Mouse (Mus musculus): ENCODE measurements at regions not wholly inside any gene's neighbourhood (a gene's known extent, or its start where the extent isn't known, plus 50 kb on each side); places are given as distances from the start of the nearest gene placed in this dataset.

DNA sequence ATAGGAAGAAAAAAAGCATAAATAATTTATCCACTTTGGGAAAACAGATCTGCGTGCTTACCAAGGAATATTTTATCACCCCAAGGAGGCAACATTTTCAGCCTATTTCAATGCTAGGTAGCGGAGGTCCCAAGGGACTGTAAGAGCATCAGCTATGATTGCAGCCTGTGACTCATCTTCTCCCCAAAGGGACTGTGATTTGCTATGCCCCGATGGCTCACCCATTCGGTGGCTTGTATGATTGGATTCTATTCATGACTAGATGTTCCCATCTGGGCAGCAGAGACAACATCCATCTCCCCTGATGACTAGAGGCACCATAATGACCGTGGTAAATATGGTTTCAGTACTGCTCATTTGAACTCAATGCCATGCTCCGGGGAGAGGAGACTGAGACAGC lies 302.3 kb upstream of the Tenm4 start:
- TF ChIP-seq ZC3H11A (IDR thresholded peaks at IDR 0.05; ENCODE audit: low read depth, low read length) = no peak
- TF ChIP-seq ELF1 (IDR thresholded peaks at IDR 0.05; ENCODE audit: low read depth, low read length) = no peak
- no peak for TF ChIP-seq ZNF384 (IDR thresholded peaks at IDR 0.05; ENCODE audit: low read depth, low read length)
- no peak for TF ChIP-seq MYC (IDR thresholded peaks at IDR 0.05; ENCODE audit: low read depth, low read length)
- no peak for TF ChIP-seq ZKSCAN1 (IDR thresholded peaks at IDR 0.05; ENCODE audit: borderline replicate concordance, low read depth, low read length)
- TF ChIP-seq USF2 (conservative IDR thresholded peaks at IDR 0.05; ENCODE audit: low read depth, low read length) = no peak
- TF ChIP-seq SIN3A (IDR thresholded peaks at IDR 0.05; ENCODE audit: low read length) = no peak
- TF ChIP-seq HCFC1 (IDR thresholded peaks at IDR 0.05; ENCODE audit: low read depth, low read length) = no peak
- Histone ChIP-seq H3K4me1 (ENCODE audit: control insufficient read depth in 1 of 2, insufficient read depth in 2 of 2) (no peaks in the 10 kb centered on the region), H3K9me3 (replicated peaks; ENCODE audit: low read length) (peaks cover 48% of the 10 kb centered on the region), H3K36me3 (replicated peaks in 1 of 2; ENCODE audit: control insufficient read depth in 1 of 2, insufficient read depth in 1 of 2, low read length in 1 of 2) (no peaks in the 10 kb centered on the region), H3K27me3 (replicated peaks) (no peaks in the 10 kb centered on the region), H3K79me2 (replicated peaks; ENCODE audit: control insufficient read depth, extremely low read depth, insufficient read depth, poor library complexity, severe bottlenecking) (no peaks in the 10 kb centered on the region), H3K27ac (ENCODE audit: insufficient read depth, low read depth) (no peak overlapping the region), H3K4me3 (replicated peaks in 1 of 3; ENCODE audit: low read depth in 2 of 3, low read length in 2 of 3, poor library complexity in 1 of 3) (no peak overlapping the region), H3K9ac (ENCODE audit: insufficient read depth, low read depth) (no peak overlapping the region), H3K4me2 (ENCODE audit: insufficient read depth, low read depth, poor library complexity, severe bottlenecking) (no peak overlapping the region)
- in situ Hi-C loops (cut with MboI; ENCODE audit: low pct_ligation_motif_present, low pct_unique_long_range_greater_than_20kb, low sequenced_read_pairs) = no loop called here
- DNase-seq (ENCODE audit: extremely low read depth) = no peak
- dilution Hi-C loops (cut with MboI; ENCODE audit: extremely low pct_ligation_motif_present, extremely low pct_unique_long_range_greater_than_20kb, low sequenced_read_pairs) = no loop called here

DNA sequence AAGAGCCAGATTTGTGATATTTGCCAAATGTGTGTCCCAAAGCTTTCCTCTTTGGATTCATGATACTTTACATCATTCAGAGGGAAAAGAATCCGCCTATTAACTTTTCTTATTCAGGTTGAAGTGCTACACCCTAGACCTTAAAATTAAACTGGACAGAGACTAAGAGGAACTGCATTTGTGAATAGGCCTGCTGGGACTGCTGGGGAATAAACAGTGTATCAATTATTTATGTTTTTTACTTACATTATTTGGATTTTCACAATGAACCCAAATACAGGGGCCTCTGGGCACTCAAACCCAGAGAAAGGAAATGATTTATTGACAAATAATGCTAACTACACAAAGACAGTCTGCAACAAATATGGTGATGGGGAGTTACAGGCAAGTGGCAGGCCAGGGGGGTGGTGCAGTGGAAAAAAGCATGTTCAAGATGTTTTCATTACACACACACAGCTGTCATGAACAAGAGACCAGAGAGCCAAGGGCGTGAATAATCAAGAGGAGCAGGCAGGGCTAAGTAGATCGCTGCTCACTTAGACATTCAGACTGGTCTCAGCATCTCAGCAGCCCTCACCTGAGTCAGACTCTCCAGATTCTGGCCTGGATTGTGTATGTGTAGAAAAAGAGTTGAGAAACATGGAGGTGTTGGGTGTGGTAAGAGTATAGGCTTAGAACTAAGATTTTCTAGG lies 290.3 kb upstream of the Tenm4 start:
- H3K36me3 ChIP-seq (replicated peaks in 1 of 2; ENCODE audit: control insufficient read depth in 1 of 2, insufficient read depth in 1 of 2, low read length in 1 of 2) = no peaks in the 10 kb centered on the region
- no peak for TF ChIP-seq HCFC1 (IDR thresholded peaks at IDR 0.05; ENCODE audit: low read depth, low read length)
- TF ChIP-seq MAZ (IDR thresholded peaks at IDR 0.05; ENCODE audit: low read depth, low read length) = no peak
- no peak for TF ChIP-seq E2F4 (IDR thresholded peaks at IDR 0.05; ENCODE audit: insufficient replicate concordance, low read depth, low read length)
- no peak for TF ChIP-seq SIN3A (IDR thresholded peaks at IDR 0.05; ENCODE audit: low read length)
- no peak for TF ChIP-seq GABPA (IDR thresholded peaks at IDR 0.05; ENCODE audit: insufficient replicate concordance, low read depth, low read length)
- TF ChIP-seq NRF1 (IDR thresholded peaks at IDR 0.05; ENCODE audit: low read depth, low read length) = no peak
- no peak for TF ChIP-seq UBTF (IDR thresholded peaks at IDR 0.05; ENCODE audit: low read depth, low read length)
- TF ChIP-seq TBP (conservative IDR thresholded peaks at IDR 0.05; ENCODE audit: low read depth, low read length) = no peak
- no peak for TF ChIP-seq MAX (IDR thresholded peaks at IDR 0.05; ENCODE audit: low read length)
- TF ChIP-seq USF2 (conservative IDR thresholded peaks at IDR 0.05; ENCODE audit: low read depth, low read length) = no peak
- TF ChIP-seq KAT2A (IDR thresholded peaks at IDR 0.05; ENCODE audit: insufficient replicate concordance, low read length) = no peak
- TF ChIP-seq MAFK (IDR thresholded peaks at IDR 0.05; ENCODE audit: insufficient replicate concordance, low read length) = no peak
- TF ChIP-seq MYC (IDR thresholded peaks at IDR 0.05; ENCODE audit: low read depth, low read length) = no peak
- no peak for TF ChIP-seq CHD2 (IDR thresholded peaks at IDR 0.05; ENCODE audit: low read length)
- no peak for TF ChIP-seq CTCF (conservative IDR thresholded peaks at IDR 0.05 in 1 of 2, IDR thresholded peaks at IDR 0.05 in 1 of 2; ENCODE audit: low read depth in 2 of 2, low read length in 2 of 2)
- TF ChIP-seq TCF12 (IDR thresholded peaks at IDR 0.05; ENCODE audit: low read depth, low read length) = no peak
- no peak for TF ChIP-seq ZMIZ1 (IDR thresholded peaks at IDR 0.05; ENCODE audit: low read depth, low read length)
- TF ChIP-seq RCOR1 (conservative IDR thresholded peaks at IDR 0.05; ENCODE audit: low read depth, low read length) = no peak
- no peak for TF ChIP-seq RAD21 (IDR thresholded peaks at IDR 0.05; ENCODE audit: low read depth, low read length)
- TF ChIP-seq JUND (conservative IDR thresholded peaks at IDR 0.05; ENCODE audit: low read depth, low read length) = no peak
- H3K79me2 ChIP-seq (replicated peaks; ENCODE audit: control insufficient read depth, extremely low read depth, insufficient read depth, poor library complexity, severe bottlenecking) = no peaks in the 10 kb centered on the region
- H3K9ac ChIP-seq (ENCODE audit: insufficient read depth, low read depth) = no peak overlapping the region
- no peak for DNase-seq (ENCODE audit: extremely low read depth)
- in situ Hi-C loops (cut with MboI; ENCODE audit: low pct_ligation_motif_present, low pct_unique_long_range_greater_than_20kb, low sequenced_read_pairs) (no loop called here), dilution Hi-C loops (cut with MboI; ENCODE audit: extremely low pct_ligation_motif_present, extremely low pct_unique_long_range_greater_than_20kb, low sequenced_read_pairs) (no loop called here)
- peaks cover 48% of the 10 kb centered on the region for H3K9me3 ChIP-seq (replicated peaks; ENCODE audit: low read length)
- H3K4me2 ChIP-seq (ENCODE audit: insufficient read depth, low read depth, poor library complexity, severe bottlenecking) = no peak overlapping the region
- no peaks in the 10 kb centered on the region for H3K4me1 ChIP-seq (ENCODE audit: control insufficient read depth in 1 of 2, insufficient read depth in 2 of 2)
- no peaks in the 10 kb centered on the region for H3K27me3 ChIP-seq (replicated peaks)
- H3K27ac ChIP-seq (ENCODE audit: insufficient read depth, low read depth) = no peak overlapping the region
- no peak overlapping the region for H3K4me3 ChIP-seq (replicated peaks in 1 of 3; ENCODE audit: low read depth in 2 of 3, low read length in 2 of 3, poor library complexity in 1 of 3)
